Mouse (Mus musculus): ENCODE measurements at regions not wholly inside any gene's neighbourhood (a gene's known extent, or its start where the extent isn't known, plus 50 kb on each side); places are given as distances from the start of the nearest gene placed in this dataset.

DNA sequence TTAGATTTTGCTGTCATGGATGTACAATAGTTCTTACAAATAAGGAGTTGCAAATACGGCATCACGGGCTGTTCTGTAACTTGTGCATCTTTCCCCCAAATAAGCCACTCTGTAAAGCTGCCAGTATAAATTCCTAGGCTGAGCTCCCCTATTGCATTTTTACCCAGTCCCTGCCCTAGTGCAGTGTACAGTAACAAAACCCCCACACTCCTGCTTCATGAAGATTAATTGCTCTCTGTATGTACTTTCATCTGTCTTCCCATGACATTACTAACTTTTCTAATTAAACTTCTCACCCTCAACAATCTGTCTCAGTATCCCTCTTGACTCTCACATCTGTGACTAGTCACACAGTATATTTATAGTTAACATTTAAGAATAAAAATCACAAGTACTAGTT is 73.4 kb downstream of the Tm4sf1 start:
- DNase-seq: no peak

GRCm38 (mm10) chr3:57223773-57224172 is 78.0 kb downstream of the Tm4sf1 start:
- no peak for DNase-seq

GRCm38 (mm10) chr3:57222318-57222914 is 79.4 kb downstream of the Tm4sf1 start:
- no peak for DNase-seq

- no peak for DNase-seq
Observed at GRCm38 (mm10) chr3:57218431-57218830, 83.4 kb downstream of the Tm4sf1 start.

GRCm38 (mm10) chr3:57204066-57204723 is 97.6 kb downstream of the Tm4sf1 start:
- peak; percentile 63 for DNase-seq

DNA sequence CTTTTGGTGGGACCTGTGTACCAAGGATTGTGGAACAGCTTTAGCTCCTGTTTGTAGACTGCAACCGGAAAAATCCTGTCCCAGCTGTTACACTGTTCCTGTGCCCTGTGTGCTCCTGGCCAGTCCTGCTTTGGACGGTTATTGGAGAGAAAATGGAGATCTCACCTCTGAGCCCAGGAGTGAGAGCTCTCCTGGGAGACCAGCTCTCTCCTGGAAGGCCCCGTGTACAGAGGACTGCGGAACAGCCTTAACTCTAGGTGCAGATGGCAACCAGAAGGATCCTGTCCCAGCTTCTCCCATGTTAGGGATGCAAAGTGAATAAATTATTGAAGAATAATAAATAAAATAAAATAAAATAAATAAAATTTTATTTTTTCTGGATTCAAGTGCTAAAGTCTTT is 98.4 kb downstream of the Tm4sf1 start:
- no peak for DNase-seq

DNA sequence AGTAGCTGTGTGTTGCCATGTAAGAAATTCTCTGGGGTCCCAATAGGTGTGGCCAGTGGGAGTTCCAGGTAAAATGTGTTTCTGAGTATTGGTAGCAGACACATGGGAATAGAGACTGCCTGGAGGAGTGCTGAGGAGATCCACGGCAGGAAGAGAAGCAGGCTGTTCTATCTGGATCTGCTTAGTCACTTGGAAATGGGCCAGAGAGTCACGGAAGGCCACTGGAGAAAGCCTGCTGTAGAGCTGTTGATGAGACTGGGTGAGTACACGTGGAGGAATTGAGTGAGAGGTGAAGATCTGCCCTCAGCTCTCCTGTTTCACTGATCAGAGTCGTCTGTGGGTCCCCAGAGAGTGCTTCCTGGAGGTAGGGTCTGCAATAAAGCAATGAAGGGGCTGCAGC is 120.2 kb downstream of the Tm4sf1 start:
- DNase-seq: no peak

- DNase-seq: no peak
Observed at GRCm38 (mm10) chr3:57153177-57153948, 148.4 kb downstream of the Tm4sf1 start.

GRCm38 (mm10) chr3:57149156-57149555 is 152.6 kb downstream of the Tm4sf1 start:
- no peak for DNase-seq

GRCm38 (mm10) chr3:57136847-57137246 is 164.9 kb downstream of the Tm4sf1 start:
- peak; percentile 8 for DNase-seq

DNA sequence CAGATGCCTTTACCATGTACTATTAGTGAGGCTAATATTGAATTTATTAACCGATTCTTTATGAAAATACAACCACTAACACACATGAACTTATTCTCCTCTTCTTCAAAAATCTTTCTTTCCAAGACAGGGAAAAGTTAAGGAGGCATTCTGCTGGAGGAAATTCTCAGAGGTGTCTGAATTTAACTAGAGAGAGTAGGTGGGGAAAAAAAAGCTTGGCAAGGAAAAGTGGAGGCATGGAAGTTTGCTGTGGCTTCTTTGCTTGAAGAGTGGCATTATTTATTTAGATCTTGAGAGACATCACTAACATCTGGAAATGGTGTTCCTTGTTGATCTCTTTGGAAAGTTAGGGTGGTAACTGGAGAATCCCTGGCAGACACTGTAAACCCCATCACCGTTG is 173.2 kb downstream of the Tm4sf1 start:
- DNase-seq: no peak

- no peak for DNase-seq
Observed at GRCm38 (mm10) chr3:57125792-57126485, 175.8 kb downstream of the Tm4sf1 start.

- DNase-seq: no peak
Observed at GRCm38 (mm10) chr3:57118016-57118415, 183.8 kb downstream of the Tm4sf1 start.

GRCm38 (mm10) chr3:57102254-57102653 is 199.5 kb downstream of the Tm4sf1 start:
- no peak for DNase-seq

DNA sequence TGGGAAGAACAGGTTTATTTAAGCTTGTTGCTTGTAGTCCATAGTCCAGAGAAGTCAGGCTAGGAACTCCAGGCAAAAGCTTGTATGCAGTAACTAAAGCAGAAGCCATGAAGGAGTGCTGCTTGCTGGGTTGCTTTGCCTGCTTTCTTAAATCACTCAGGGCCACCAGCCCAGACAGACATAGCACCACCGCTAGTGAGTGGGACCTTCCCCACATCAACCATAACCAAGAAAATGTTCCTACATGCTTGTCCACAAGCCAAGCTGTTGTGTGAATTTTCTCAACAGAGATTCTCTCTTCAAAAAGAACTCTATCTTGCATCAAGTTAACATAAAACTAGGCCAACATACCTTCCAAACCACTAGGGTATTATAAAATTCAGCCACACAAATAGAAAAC is 201.3 kb downstream of the Tm4sf1 start:
- DNase-seq: no peak

DNA sequence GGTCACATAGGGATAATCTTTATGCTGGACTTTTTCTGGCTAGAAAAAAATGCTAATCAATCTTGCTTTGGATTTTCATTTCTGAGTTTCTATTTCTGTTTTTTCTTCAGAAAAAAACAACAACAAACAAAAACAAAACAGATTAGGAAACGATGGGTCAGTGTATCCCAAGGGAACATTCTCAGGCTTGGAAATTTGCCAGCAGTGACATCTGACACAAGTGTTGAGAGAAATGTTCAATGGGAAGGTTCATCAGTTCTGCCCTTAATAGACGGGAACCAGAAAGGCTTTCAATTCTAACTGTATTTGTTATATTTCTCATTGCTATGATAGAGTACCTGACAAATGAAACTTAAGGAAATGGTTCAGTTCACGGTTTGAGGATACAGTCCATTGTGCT is 206.9 kb downstream of the Tm4sf1 start:
- DNase-seq: no peak

- DNase-seq: no peak
Observed at GRCm38 (mm10) chr3:57093201-57093940, 208.4 kb downstream of the Tm4sf1 start.

DNA sequence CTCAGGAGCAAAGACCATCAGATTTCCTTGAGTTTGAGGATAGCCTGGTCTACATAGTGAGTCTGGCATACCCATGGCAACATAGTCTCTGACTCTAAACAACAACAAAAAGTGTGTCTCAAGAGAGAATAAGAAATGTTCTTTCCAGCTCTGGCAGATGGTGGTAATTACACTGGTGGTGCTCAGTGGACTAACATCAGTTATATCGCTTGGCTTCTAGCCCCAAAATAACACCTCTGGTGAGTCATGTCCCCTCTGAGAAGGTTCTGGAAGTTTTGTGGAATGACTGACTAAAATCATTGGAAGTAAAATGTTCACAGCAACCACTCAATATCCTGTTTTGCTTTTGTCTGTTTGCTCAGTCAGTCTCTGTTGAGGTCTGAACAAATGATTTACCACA is 227.3 kb downstream of the Tm4sf1 start:
- no peak for DNase-seq

GRCm38 (mm10) chr3:57073962-57074506 is 227.8 kb downstream of the Tm4sf1 start:
- no peak for DNase-seq

DNA sequence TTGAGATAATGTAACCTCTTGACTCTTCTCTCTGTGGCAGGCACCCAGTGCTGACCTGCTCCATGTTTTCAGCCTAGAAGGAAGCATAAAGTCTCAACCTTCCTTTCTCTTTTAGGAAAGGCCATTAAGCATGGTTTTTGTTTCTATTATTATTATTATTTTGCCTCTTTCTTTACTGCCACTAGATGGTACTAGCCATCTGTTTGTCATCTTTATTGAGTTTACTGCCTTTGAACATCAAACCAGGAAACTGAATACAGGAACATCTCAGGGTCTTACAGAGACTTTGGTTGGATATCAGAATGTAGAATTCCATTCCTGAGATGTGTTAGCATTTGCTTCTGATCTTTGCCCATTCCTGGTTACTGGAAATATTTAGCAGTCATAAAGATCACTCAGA is 268.8 kb downstream of the Tm4sf1 start:
- no peak for DNase-seq

- no peak for DNase-seq
Observed at GRCm38 (mm10) chr3:57018171-57018570, 283.6 kb downstream of the Tm4sf1 start.

DNA sequence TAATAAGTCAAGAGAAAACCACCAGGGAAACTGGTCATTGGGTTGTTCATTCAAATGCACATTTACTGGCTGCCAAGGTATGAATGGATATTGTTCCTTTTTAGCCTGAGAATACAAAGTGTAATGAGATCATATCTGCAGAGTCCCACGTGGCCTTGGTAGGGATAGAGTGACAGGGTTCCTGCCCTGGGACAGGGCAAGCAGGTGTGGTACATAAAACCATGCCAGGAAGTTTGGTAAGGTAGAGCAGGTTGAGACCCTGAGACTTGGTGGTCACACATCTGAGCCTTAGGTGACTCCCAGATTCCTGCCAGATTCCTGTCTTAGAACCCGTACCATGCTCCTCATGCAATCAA is 320.5 kb downstream of the Tm4sf1 start:
- DNase-seq: no peak

Measured in right cerebral cortex, postnatal 4 days (tissue).